Comparison of ENCODE assay signal across 9 mouse cellular contexts in the genomic region with DNA sequence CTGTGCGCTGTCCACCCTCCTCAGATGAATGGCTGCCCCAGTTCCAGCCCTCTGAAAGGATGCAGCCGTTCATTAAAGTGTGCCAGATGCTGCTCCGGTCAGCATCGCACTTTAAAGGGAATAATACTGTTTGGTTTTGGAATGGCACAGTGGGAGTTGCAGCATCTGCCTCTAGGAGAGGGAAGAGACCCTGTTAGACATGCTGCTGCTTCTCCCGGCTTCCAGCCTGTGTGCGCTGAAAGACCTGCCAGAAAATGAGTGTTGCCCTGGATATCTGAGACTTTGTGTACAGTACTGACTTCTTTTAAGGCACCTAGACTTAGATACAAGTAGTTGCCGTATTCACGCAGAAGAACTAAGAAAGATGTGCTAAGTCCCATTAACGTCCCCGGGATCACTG.
DNase-seq lines count a peak whose midpoint lies in the region; ATAC-seq and TF ChIP-seq lines count a peak whose summit lies in the region.
"Had no signal": no experiment of that assay in that cellular context is flagged by ENCODE, and none has a peak within 500 bp of the region (broad histone marks: within the 10 kb centered on the region; RNA-seq: fewer than 3 reads in every experiment).

No protein-coding gene starts in this region.

- no peak for TF ChIP-seq CTCF in kidney, postnatal 0 days (IDR thresholded peaks at IDR 0.05; ENCODE audit: low read depth)

- no peak for ATAC-seq in kidney, postnatal 0 days (replicated peaks; ENCODE audit: low FRiP score, low read depth)
- ATAC-seq in forebrain, embryonic 13.5 days, result no peak
- ATAC-seq in limb, embryonic 13.5 days (ENCODE audit: low FRiP score, low read depth), result no peak

- H3K9ac ChIP-seq in kidney, postnatal 0 days (ENCODE audit: low read depth, low read length), result no peak overlapping the region
- peak overlapping the region; percentile 65 for H3K9ac ChIP-seq in forebrain, embryonic 13.5 days
- no peak overlapping the region for H3K9ac ChIP-seq in limb, embryonic 13.5 days
- H3K9ac ChIP-seq: limb, embryonic 12.5 days had no signal

- 58% methylated on average over 10 of the region's 10 CpGs for WGBS in kidney, postnatal 0 days
- 11% methylated on average over 10 of the region's 10 CpGs for WGBS in forebrain, embryonic 13.5 days
- WGBS in limb, embryonic 13.5 days, result 54% methylated on average over 10 of the region's 10 CpGs

- no peak overlapping the region for H3K4me3 ChIP-seq in kidney, postnatal 0 days (replicated peaks; ENCODE audit: low read depth, low read length)
- H3K4me3 ChIP-seq in forebrain, embryonic 13.5 days, result peak overlapping the region; percentile 33
- H3K4me3 ChIP-seq in limb, embryonic 13.5 days, result no peak overlapping the region
- H3K4me3 ChIP-seq: limb, embryonic 12.5 days had no signal

- peak overlapping the region; percentile 81 for H3K27ac ChIP-seq in kidney, postnatal 0 days
- H3K27ac ChIP-seq in forebrain, embryonic 13.5 days, result peak overlapping the region; percentile 96
- peak overlapping the region; percentile 10; the same call in 1 of the 2 replicates for H3K27ac ChIP-seq in limb, embryonic 13.5 days

- no peak overlapping the region; the same call in 1 of the 2 replicates for H3K4me2 ChIP-seq in kidney, postnatal 0 days (ENCODE audit: low read length)
- H3K4me2 ChIP-seq in forebrain, embryonic 13.5 days, result peak overlapping the region; percentile 62
- H3K4me2 ChIP-seq in limb, embryonic 13.5 days (replicated peaks), result no peak overlapping the region
- H3K4me2 ChIP-seq: limb, embryonic 12.5 days had no signal

- H3K27me3 ChIP-seq in kidney, postnatal 0 days (ENCODE audit: insufficient read depth, low read length), result no peaks in the 10 kb centered on the region
- H3K27me3 ChIP-seq in forebrain, embryonic 13.5 days, result no peaks in the 10 kb centered on the region
- no peaks in the 10 kb centered on the region for H3K27me3 ChIP-seq in limb, embryonic 13.5 days
- H3K27me3 ChIP-seq: limb, embryonic 12.5 days had no signal

- peaks cover 10% of the 10 kb centered on the region; the same call in 1 of the 2 replicates for H3K4me1 ChIP-seq in kidney, postnatal 0 days (replicated peaks; ENCODE audit: insufficient read depth, low read length)
- peaks cover 83% of the 10 kb centered on the region for H3K4me1 ChIP-seq in forebrain, embryonic 13.5 days
- peaks cover 31% of the 10 kb centered on the region for H3K4me1 ChIP-seq in limb, embryonic 13.5 days

- DNase-seq in kidney, postnatal 0 days (ENCODE audit: low spot score), result no peak
- no peak for DNase-seq in kidney, adult 8-10 months
- peak; percentile 69 for DNase-seq in retina, postnatal 1 day
- no peak for DNase-seq in right cerebral cortex, postnatal 4 days
- DNase-seq in testis, postnatal 10 days (ENCODE audit: low spot score), result no peak
- no peak for DNase-seq in left cerebral cortex, postnatal 25 days (ENCODE audit: low spot score in 2 of 2)

- H3K9me3 ChIP-seq in kidney, postnatal 0 days (replicated peaks; ENCODE audit: low read length), result no peaks in the 10 kb centered on the region
- no peaks in the 10 kb centered on the region for H3K9me3 ChIP-seq in forebrain, embryonic 13.5 days (replicated peaks)
- no peaks in the 10 kb centered on the region for H3K9me3 ChIP-seq in limb, embryonic 13.5 days

- intact Hi-C loops in left cerebral cortex, postnatal 25 days (cut with DNase I), result no loop called here

- 0 out of 2 replicates have a peak, but pooled peaks cover 2% of the 10 kb centered on the region for H3K36me3 ChIP-seq in kidney, postnatal 0 days (ENCODE audit: insufficient read depth, low read length)
- no peaks in the 10 kb centered on the region for H3K36me3 ChIP-seq in forebrain, embryonic 13.5 days (ENCODE audit: poor library complexity, severe bottlenecking)
- peaks cover 22% of the 10 kb centered on the region for H3K36me3 ChIP-seq in limb, embryonic 13.5 days

Comparison
In these comparisons a context has a peak if more than half of its experiments do, and no peak if none do; other contexts are left out.
1. H3K27ac ChIP-seq: peak in every context shown above with its lines; median percentile 96 in forebrain, embryonic 13.5 days; 81 in kidney, postnatal 0 days; 10 in limb, embryonic 13.5 days.